Mouse (Mus musculus) midbrain, embryonic 12.5 days (tissue): Measurements from ENCODE around the gene Tspan6. TPM values are rescaled to one million over a fixed set of nuclear protein-coding genes. Genes with fewer than 3 reads are reported as not detected.

Experiments
- ATAC-seq: fragments of 200-750 bp; cut with Nextera tagmentation; 2 replicates; pipeline ENCODE4 v1.8.0; 2017; ENCODE audit warnings: low read depth, moderate TSS enrichment, moderate library complexity; ENCODE audit not compliant: low FRiP score
- H3K27ac ChIP-seq: fragments of 300-500 bp; sonication (generic); replicated peaks from 2 replicates; pipeline ENCODE4 v1.5.1; 2016; ENCODE audit warnings: mild to moderate bottlenecking
- H3K27me3 ChIP-seq: fragments of 300-500 bp; sonication (generic); 2 replicates; pipeline ENCODE4 v1.6.1; 2016; ENCODE audit warnings: mild to moderate bottlenecking
- H3K36me3 ChIP-seq: fragments of 300-500 bp; sonication (generic); 2 replicates; pipeline ENCODE4 v1.6.1; 2016
- H3K4me1 ChIP-seq: fragments of 300-500 bp; sonication (generic); 2 replicates; pipeline ENCODE4 v1.6.1; 2016
- H3K4me2 ChIP-seq: fragments of 300-500 bp; sonication (generic); replicated peaks from 2 replicates; pipeline ENCODE4 v1.6.1; 2016; ENCODE audit warnings: mild to moderate bottlenecking, moderate library complexity
- H3K4me3 ChIP-seq: fragments of 300-500 bp; sonication (generic); 2 replicates; pipeline ENCODE4 v1.5.1; 2016; ENCODE audit warnings: mild to moderate bottlenecking
- H3K9ac ChIP-seq: fragments of 300-500 bp; sonication (generic); replicated peaks from 2 replicates; pipeline ENCODE4 v1.6.1; 2016; ENCODE audit warnings: mild to moderate bottlenecking, moderate library complexity
- H3K9me3 ChIP-seq: fragments of 300-500 bp; sonication (generic); 2 replicates; pipeline ENCODE4 v1.6.1; 2016; ENCODE audit warnings: mild to moderate bottlenecking
- WGBS: fragments of 180-500 bp; shearing (Covaris S2); methylation state at CpG from one replicate; pipeline ENCODE4 v1.1.7; 2016; 5-methylcytosine and 5-hydroxymethylcytosine counted together
- polyA plus RNA-seq: library from polyadenylated mRNA; unstranded; fragments of >200 nt; fragmentation: Nextera tagmentation; extraction: Ambion mirVana; gene quantifications from 2 replicates; pipeline ENCODE4 v1.2.1, GENCODE M21; 2016

Tspan6 gene
- polyA plus RNA-seq, 1 experiment from 2014 or later, result 203 TPM

GRCm38 (mm10) chrX:133888111-133888510, 10.1 kb downstream of the Tspan6 start:
- 92% methylated on average over 5 of the region's 5 CpGs for WGBS
- no peaks in the 10 kb centered on the region for H3K4me1 ChIP-seq
- no peak overlapping the region for H3K4me3 ChIP-seq
- no peaks in the 10 kb centered on the region for H3K9me3 ChIP-seq
- H3K36me3 ChIP-seq, result peaks cover 10% of the 10 kb centered on the region
- H3K27ac ChIP-seq, result no peak overlapping the region
- no peak for ATAC-seq
- H3K4me2 ChIP-seq, result no peak overlapping the region
- no peaks in the 10 kb centered on the region for H3K27me3 ChIP-seq
- H3K9ac ChIP-seq, result no peak overlapping the region

GRCm38 (mm10) chrX:133887308-133887707, 10.9 kb downstream of the Tspan6 start:
- no peak for ATAC-seq
- Histone ChIP-seq H3K27ac (no peak overlapping the region), H3K4me2 (no peak overlapping the region), H3K4me3 (no peak overlapping the region), H3K4me1 (no peaks in the 10 kb centered on the region), H3K36me3 (peaks cover 5% of the 10 kb centered on the region), H3K9ac (no peak overlapping the region), H3K9me3 (no peaks in the 10 kb centered on the region), H3K27me3 (no peaks in the 10 kb centered on the region)
- WGBS, result 96% methylated on average over 3 of the region's 3 CpGs

- 87% methylated on average over 6 of the region's 6 CpGs for WGBS
- no peaks in the 10 kb centered on the region for H3K36me3 ChIP-seq
- no peak overlapping the region for H3K27ac ChIP-seq
- H3K4me1 ChIP-seq, result no peaks in the 10 kb centered on the region
- H3K9ac ChIP-seq, result no peak overlapping the region
- no peak for ATAC-seq
- no peaks in the 10 kb centered on the region for H3K9me3 ChIP-seq
- H3K4me3 ChIP-seq, result no peak overlapping the region
- H3K4me2 ChIP-seq, result no peak overlapping the region
- H3K27me3 ChIP-seq, result no peaks in the 10 kb centered on the region; the same call in 1 of the 2 replicates
Measured at GRCm38 (mm10) chrX:133869743-133870142, 28.5 kb downstream of the Tspan6 start.

GRCm38 (mm10) chrX:133853637-133854036, 44.6 kb downstream of the Tspan6 start:
- no peak for ATAC-seq
- Histone ChIP-seq H3K36me3 (no peaks in the 10 kb centered on the region), H3K9me3 (no peaks in the 10 kb centered on the region), H3K27ac (no peak overlapping the region), H3K4me3 (no peak overlapping the region), H3K4me1 (no peaks in the 10 kb centered on the region), H3K27me3 (no peaks in the 10 kb centered on the region), H3K9ac (no peak overlapping the region), H3K4me2 (no peak overlapping the region)
- 86% methylated on average over 4 of the region's 4 CpGs for WGBS

- H3K27me3 ChIP-seq, result no peaks in the 10 kb centered on the region
- no peak within 1 kb of the TSS for H3K9ac ChIP-seq
- H3K4me1 ChIP-seq, result no peaks in the 10 kb centered on the region
- no peak within 1 kb of the TSS for H3K27ac ChIP-seq
- 87% methylated on average over 5 of the region's 5 CpGs for WGBS
- H3K4me2 ChIP-seq, result no peak within 1 kb of the TSS
- no peaks in the 10 kb centered on the region for H3K36me3 ChIP-seq
- no peaks in the 10 kb centered on the region for H3K9me3 ChIP-seq
- no peak within 1 kb of the TSS for H3K4me3 ChIP-seq
- no peak for ATAC-seq
Measured at GRCm38 (mm10) chrX:133850680-133851079, 47.5 kb downstream of the Tspan6 start, which contains the start of gene Tnmd. Gene Tnmd (plus strand): TSS chrX:133850980.

Other genes with a start within 250 kb of the Tspan6 start
- 10.2 and 14.1 TPM in 2 replicates for gene Pcdh19, start 209.4 kb downstream of the Tspan6 start, polyA plus RNA-seq
- gene Tnmd, start 47.4 kb downstream of the Tspan6 start, polyA plus RNA-seq, result 17.7 and 23.0 TPM in 2 replicates
- 1.5 and 2.1 TPM in 2 replicates for gene Srpx2, start 10.0 kb upstream of the Tspan6 start, polyA plus RNA-seq
- gene Sytl4, start 83.4 kb upstream of the Tspan6 start, polyA plus RNA-seq, result 1.5 and 2.0 TPM in 2 replicates
- gene Cstf2, start 160.8 kb upstream of the Tspan6 start, polyA plus RNA-seq, result 66.6 and 68.0 TPM in 2 replicates